Mouse (Mus musculus) thymus, postnatal 4 days (tissue): ENCODE measurements around the gene Pole.

Source experiments
- DNase-seq: peaks from one replicate; pipeline ENCODE4 v3.0.0; 2021

Pole gene

GRCm38 (mm10) chr5:110285770-110286445, at the start of gene Pole, which contains the start of gene Pxmp2:
TSS of gene Pole (plus strand) at chr5:110286306.
TSS of gene Pxmp2 (minus strand) at chr5:110286186.
- peak; percentile 88 for DNase-seq

DNA sequence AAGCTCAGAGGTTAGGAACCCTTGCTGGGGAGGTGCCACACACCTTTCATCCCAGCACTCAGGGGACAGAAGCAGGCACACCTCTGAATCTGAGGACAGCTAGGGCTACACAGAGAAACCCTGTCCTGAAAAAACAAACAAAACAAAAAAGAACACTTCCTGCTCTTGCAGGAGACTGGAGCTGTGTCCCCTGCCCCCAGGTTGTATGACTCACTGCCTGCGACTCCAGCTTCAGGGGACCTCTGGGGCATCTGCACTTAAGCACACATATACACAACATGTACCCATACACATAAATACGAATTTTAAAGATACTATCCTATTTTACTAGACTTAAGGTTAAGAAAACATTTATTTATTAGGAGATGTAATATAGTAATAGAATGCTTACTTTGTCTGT, 42.0 kb upstream of the Pole start:
- no peak for DNase-seq

- DNase-seq = no peak
These were observed 19.2 kb upstream of the Pole start for GRCm38 (mm10) chr5:110266941-110267340.

- DNase-seq = peak; percentile 95
These were observed 16.7 kb upstream of the Pole start, which contains the start of gene Pgam5 for GRCm38 (mm10) chr5:110269141-110270101. TSS of gene Pgam5 (minus strand) at chr5:110269913.

DNA sequence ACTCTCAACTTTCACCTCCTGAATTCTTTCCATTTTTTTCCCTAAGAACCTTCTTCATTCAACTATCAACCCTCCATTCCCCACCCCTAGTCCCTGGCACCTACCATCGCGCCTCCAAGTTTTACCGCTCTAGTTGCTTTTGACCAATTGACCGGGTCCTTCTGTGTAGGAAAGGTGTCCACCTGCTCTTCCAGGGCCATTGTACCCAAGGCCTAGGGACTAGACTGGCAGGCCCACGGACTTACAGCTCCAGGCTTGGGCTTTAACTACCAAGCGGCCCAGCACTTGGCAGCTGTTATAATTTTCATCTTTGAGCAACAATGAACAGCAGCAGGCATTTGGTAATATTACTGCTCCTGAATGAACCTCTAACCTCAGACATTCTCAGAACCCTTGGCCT, 15.9 kb upstream of the Pole start:
- DNase-seq = no peak

- DNase-seq = no peak
These were observed 12.0 kb upstream of the Pole start for GRCm38 (mm10) chr5:110274147-110274546.

DNA sequence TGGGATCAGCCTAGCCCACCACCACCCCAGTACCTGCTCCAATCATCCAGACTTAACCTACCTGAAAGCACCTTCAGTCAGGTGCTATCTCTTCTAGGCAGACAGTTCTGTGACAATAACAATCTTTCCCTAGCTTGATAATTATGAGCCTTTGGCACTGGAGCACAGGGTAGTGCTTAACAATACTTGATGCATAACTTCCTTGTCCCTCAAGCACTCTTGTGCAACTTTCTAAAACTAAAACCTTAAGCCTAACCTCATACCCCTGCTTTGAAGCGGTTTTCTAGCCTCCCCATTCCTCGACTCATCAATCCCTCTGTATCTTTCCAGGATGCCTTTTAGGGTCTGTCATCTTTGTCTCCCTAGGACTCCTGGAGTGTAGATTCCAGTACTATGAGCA, 11.3 kb upstream of the Pole start:
- no peak for DNase-seq

DNA sequence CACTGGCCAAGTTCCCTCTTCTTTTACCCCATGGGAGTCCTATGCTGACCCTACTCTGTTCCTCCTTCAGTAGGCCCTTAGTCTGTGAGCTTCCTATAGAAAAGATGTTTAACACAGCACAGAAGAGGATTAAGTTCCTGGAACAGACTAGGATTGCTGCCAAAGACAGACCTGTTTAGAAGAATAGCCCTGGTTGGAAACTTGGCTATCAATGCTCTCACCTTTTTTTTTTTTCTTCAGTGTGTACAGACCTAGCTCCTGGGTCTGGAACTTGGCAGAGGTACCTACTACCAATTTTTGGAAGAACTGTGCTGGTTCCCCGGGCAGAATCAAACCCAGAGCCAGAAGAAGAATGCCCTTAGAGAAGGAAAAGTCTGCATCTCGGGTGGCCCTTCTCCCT, 9.7 kb upstream of the Pole start:
- DNase-seq = no peak

DNA sequence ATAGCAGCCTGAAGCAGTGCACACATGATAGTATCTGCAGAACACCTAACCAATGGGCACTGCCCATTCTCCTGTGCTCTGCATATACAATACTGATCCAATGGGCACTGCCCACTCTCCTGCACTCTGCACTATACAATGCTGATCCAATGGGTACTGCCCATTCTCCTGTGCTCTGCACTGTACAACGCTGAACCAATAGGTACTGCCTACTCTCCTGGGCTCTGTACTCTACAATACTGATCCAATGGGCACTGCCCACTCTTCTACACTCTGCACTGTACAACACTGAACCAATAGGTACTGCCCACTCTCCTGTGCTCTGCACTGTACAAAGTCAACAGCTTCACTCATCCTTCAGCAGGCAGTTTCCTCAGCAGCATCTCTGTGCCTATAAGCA, 9.2 kb upstream of the Pole start:
- no peak for DNase-seq

- no peak for DNase-seq
These were observed 4.1 kb upstream of the Pole start for GRCm38 (mm10) chr5:110281984-110282383.

GRCm38 (mm10) chr5:110284536-110284935, 1.6 kb upstream of the Pole start:
- peak; percentile 91 for DNase-seq

GRCm38 (mm10) chr5:110285156-110285555, 950 bp upstream of the Pole start:
- peak; percentile 21 for DNase-seq

GRCm38 (mm10) chr5:110286446-110287083, 459 bp downstream of the Pole start:
- DNase-seq = no peak

DNA sequence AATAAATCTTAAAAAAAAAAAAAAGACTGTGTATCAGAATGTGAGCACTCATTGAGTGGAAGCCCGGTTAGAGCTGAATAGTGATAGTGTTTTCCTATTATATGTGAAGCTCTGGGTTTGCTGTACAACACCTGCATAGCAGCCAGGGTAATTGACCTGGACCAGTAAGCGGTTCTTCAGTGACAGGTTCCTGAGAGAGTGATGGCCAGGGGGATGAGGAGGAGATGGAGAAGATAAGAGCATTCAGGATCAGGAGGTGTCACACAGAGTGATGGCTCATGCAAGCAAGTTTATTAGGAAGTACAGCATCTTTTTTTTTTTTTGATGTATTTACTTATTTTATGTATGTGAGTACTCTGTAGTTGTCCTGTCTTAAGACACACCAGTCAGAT, 974 bp downstream of the Pole start:
- no peak for DNase-seq

- no peak for DNase-seq
These were observed 5.5 kb downstream of the Pole start for GRCm38 (mm10) chr5:110291649-110292048.

DNA sequence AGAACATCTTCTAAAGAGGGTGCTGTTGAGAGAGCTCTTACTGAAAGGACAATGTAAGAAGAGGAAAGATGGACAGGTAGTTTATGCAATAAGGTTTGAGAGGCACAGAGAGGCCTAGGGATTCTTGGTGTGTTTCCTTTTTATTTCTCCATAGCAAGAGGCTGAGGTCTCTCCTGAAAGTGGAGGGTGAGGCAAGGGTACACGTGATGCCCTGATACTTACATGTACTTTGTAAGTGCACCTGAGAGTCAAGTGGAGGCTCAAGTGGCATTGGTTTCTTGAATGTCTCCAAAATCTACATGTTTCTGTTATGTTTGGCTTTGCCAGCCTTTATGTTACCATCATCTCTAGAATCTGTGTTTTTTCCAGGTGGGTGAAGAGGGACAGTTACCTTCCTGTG, 10.5 kb downstream of the Pole start:
- DNase-seq = no peak

GRCm38 (mm10) chr5:110300591-110300990, 14.5 kb downstream of the Pole start:
- no peak for DNase-seq

DNA sequence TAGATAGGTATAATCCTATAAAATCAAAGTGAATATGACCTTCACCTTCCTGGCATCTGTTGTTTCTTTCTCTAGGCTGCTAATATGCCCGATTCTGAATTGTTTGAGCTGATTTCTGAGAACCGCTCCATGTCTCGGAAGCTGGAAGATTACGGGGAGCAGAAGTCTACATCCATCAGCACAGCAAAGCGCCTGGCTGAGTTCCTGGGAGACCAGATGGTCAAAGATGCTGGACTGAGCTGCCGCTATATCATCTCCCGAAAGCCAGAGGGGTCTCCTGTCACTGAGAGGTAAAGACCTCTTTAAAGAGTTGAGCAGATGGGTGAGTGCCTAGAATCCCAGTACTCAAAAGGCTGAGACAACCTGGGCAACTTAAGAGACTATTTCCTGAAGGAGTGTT, 22.8 kb downstream of the Pole start:
- DNase-seq = no peak

GRCm38 (mm10) chr5:110313127-110313526, 27.0 kb downstream of the Pole start:
- no peak for DNase-seq

DNA sequence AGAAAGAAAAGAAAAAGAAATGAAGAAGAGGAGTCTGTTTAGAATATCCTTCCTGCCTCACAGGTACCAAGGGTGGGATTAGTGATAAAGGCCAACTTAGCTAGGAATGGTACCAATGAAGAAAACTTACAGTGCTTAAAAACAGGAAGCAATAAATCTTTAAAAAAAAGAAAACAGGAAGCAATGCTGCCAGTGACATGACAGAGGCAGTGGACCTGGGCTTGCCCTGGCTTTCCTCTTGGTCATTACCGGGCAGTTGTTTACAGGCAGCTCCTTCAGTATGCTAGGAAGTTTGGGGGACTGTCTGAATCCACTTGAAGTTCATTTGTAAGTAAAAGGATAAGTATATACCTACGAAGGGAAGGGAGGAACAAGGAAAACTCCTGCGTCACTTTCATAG, 44.4 kb downstream of the Pole start:
- no peak for DNase-seq

DNA sequence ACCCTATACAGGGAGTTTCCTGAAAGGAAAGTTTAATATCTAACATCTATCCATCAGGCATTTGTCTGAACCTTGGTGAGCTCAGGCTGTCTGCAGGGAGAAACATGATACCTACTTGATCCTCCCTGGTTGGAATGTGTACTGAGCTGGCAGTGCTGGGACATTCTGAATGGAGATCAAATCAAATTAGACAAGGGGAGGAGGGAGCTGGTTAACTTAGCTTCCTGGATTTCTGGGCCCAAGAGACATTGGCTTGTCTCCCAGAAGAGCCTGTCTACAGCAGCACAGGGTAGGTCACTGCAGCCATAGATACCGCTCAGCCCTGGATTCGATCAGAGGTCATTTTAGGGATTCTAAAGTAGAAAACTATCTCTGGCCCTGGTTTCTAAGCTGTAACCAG, 52.7 kb downstream of the Pole start:
- DNase-seq = no peak

- DNase-seq = peak; percentile 64
These were observed 56.7 kb downstream of the Pole start, which contains the start of gene P2rx2 for GRCm38 (mm10) chr5:110342648-110343284. TSS of gene P2rx2 (minus strand) at chr5:110343212.

GRCm38 (mm10) chr5:110344524-110344923, 58.4 kb downstream of the Pole start, which contains the start of gene Lrcol1:
TSS of gene Lrcol1 (plus strand) at chr5:110344730.
- DNase-seq = no peak
